Mouse (Mus musculus): ENCODE data around the gene Pxn. TPM values are rescaled to one million over a fixed set of nuclear protein-coding genes. Genes with fewer than 3 reads are reported as not detected.

The Pxn gene
- polyA plus RNA-seq, 1 experiment from 2014 or later = 56.4 TPM

DNA sequence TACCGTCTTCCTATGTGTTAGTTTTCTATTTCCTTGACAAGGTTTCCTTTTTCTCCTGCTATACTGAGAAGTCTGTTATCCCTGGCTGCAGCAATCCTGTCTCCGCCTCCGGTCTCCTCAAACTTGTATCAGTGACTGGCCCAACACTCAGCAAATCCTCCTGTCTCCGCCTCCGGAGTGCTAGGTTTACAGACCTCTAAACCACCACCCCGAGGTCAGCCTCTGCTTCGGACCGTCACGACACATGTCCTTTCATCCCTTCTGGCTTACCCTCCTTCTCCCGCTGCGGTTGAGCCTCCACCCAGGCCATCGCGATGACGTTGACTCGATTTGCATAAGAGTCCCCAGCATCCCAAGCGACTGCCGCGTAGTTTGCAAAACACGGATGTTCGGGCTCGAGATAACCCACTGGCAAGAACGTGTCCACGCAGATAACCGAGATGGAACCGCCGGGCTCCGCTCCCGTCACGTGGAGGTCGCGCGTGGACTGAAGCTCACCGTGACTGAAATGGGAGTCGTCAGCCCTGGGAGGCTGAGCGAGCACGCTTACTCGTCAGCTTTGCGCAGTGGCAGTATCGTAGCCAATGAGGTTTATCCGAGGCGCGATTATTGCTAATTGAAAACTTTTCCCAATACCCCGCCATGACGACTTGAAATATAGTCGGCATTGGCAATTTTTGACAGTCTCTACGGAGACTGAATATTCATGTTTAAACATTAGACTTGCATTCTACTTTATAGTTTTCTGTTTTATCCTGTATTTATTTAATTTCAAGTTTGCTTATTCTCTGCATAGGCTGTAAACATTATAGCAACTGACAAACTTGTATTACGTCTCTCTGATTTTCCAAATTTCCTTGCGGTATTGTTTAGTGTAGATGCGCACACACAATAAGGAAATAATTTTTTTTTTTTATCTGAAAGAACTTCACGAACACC lies 16.5 kb upstream of the Pxn start:
- peak; percentile 94 for DNase-seq (ENCODE audit: low spot score)
- no peak; the same call in 1 of the 2 replicates for TF ChIP-seq EP300 (IDR thresholded peaks at IDR 0.05)
- no peak for TF ChIP-seq CTCF (IDR thresholded peaks at IDR 0.05)
- 1% methylated on average over 50 of the region's 50 CpGs for WGBS

DNA sequence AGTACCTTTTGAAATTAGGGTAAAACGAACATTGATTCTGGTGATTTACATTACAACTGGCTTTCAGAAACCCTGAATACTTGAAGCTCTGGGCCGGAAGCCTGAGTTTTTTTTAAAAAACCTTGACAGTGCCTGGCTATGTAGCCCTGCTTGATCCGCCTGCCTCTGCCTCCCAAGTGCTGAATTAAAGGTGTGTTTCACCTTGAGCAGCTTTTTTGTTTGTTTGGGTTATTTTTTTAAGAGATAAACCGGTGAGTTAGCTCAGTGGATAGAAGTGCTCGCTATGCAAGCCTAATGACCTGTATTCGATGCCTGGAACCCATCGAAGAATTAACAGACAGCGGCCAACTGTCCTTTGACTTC lies 15.9 kb upstream of the Pxn start:
- no peak for DNase-seq (ENCODE audit: low spot score)
- Histone ChIP-seq H3K4me1 (ENCODE audit: insufficient read depth, low read depth, low read length) (peaks cover 9% of the 10 kb centered on the region; the same call in 1 of the 2 replicates), H3K36me3 (ENCODE audit: insufficient read depth, low read length) (no peaks in the 10 kb centered on the region), H3K9me3 (ENCODE audit: low read length) (no peaks in the 10 kb centered on the region), H3K27me3 (replicated peaks; ENCODE audit: insufficient read depth, low read length) (no peaks in the 10 kb centered on the region), H3K27ac (ENCODE audit: low read length) (peak overlapping the region; percentile 100; the same call in 1 of the 2 replicates), H3K9ac (replicated peaks; ENCODE audit: low read depth) (peak overlapping the region; percentile 72; the same call in 1 of the 2 replicates), H3K4me2 (replicated peaks; ENCODE audit: low read depth, low read length) (peak overlapping the region; percentile 63; the same call in 1 of the 2 replicates), H3K4me3 (ENCODE audit: low read depth, low read length) (0 out of 2 replicates have a peak overlapping the region, but pooled peaks have one; percentile 36)
- ATAC-seq = no peak
- WGBS = 10% methylated on average over 8 of the region's 8 CpGs
- TF ChIP-seq CTCF (IDR thresholded peaks at IDR 0.05) (no peak), EP300 (IDR thresholded peaks at IDR 0.05) (no peak)

More for the DNA sequence above, 16.5 kb upstream of the Pxn start:
- Histone ChIP-seq H3K4me1 (ENCODE audit: insufficient read depth, low read depth, low read length) (peaks cover 9% of the 10 kb centered on the region; the same call in 1 of the 2 replicates), H3K27me3 (replicated peaks; ENCODE audit: insufficient read depth, low read length) (no peaks in the 10 kb centered on the region), H3K9ac (replicated peaks; ENCODE audit: low read depth) (peak overlapping the region; percentile 72), H3K9me3 (ENCODE audit: low read length) (no peaks in the 10 kb centered on the region), H3K4me3 (ENCODE audit: low read depth, low read length) (peak overlapping the region; percentile 36), H3K4me2 (replicated peaks; ENCODE audit: low read depth, low read length) (peak overlapping the region; percentile 63), H3K27ac (ENCODE audit: low read length) (peak overlapping the region; percentile 100), H3K36me3 (ENCODE audit: insufficient read depth, low read length) (no peaks in the 10 kb centered on the region)
- peak; percentile 84 for ATAC-seq

DNA sequence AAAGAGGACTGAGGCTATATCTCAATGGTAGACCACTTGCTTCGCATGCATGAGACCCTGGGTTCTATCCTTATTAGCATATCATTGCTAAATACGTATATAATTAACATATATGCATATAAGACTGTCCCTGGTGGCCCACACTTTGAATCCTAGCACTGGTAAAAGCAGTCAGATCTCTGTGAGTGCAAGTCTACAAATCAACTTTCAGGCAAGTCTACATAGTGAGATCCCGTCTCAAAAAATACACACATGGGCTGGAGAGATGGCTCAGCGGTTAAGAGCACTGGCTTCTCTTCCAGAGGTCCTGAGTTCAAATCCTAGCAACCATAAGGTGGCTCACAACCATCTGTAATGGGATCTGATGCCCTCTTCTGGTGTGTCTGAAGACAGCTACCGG lies 15.4 kb upstream of the Pxn start:
- peak overlapping the region; percentile 52; the same call in 1 of the 2 replicates for H3K27ac ChIP-seq (ENCODE audit: low read length)
- DNase-seq (ENCODE audit: low spot score) (no peak), ATAC-seq (no peak)
- 0 out of 2 replicates have a peak overlapping the region, but pooled peaks have one; percentile 63 for H3K4me2 ChIP-seq (replicated peaks; ENCODE audit: low read depth, low read length)
- H3K27me3 ChIP-seq (replicated peaks; ENCODE audit: insufficient read depth, low read length) = no peaks in the 10 kb centered on the region
- H3K36me3 ChIP-seq (ENCODE audit: insufficient read depth, low read length) = no peaks in the 10 kb centered on the region
- no peak for TF ChIP-seq EP300 (IDR thresholded peaks at IDR 0.05)
- peak; percentile 7; the same call in 1 of the 2 replicates for TF ChIP-seq CTCF (IDR thresholded peaks at IDR 0.05)
- H3K9me3 ChIP-seq (ENCODE audit: low read length) = no peaks in the 10 kb centered on the region
- no peak overlapping the region for H3K9ac ChIP-seq (replicated peaks; ENCODE audit: low read depth)
- H3K4me3 ChIP-seq (ENCODE audit: low read depth, low read length) = no peak overlapping the region
- H3K4me1 ChIP-seq (ENCODE audit: insufficient read depth, low read depth, low read length) = peaks cover 9% of the 10 kb centered on the region; the same call in 1 of the 2 replicates
- WGBS = 32% methylated on average over 5 of the region's 5 CpGs

DNA sequence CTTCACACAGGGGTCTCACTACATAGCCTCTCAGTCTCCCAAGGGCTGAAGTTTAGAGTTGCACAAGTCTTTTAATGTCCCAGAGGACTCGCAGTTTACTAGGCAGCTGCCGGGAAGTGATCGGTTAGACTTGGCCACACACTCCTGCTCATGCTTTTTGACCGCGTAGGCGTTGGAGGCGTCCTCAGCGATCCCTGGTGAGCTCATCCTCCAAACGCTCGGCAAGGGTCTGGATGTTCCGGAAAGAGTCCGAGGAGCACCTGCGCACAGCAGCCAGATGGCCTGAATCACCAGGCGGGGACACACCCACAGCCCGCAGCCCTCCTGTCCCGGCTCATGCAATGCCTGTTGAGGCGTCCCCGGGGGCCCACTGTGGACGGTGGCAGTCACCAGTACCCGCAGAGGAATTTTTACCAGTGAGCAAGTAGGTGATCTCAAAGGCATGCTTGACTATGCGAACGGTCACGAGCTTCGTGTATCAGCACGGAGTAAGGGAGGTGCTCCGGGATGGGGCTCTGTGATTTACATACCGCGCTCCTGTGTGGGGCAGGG lies 14.6 kb upstream of the Pxn start:
- Histone ChIP-seq H3K4me2 (replicated peaks; ENCODE audit: low read depth, low read length) (peak overlapping the region; percentile 63), H3K4me3 (ENCODE audit: low read depth, low read length) (0 out of 2 replicates have a peak overlapping the region, but pooled peaks have one; percentile 15), H3K9ac (replicated peaks; ENCODE audit: low read depth) (peak overlapping the region; percentile 26; the same call in 1 of the 2 replicates), H3K9me3 (ENCODE audit: low read length) (no peaks in the 10 kb centered on the region), H3K4me1 (ENCODE audit: insufficient read depth, low read depth, low read length) (peaks cover 9% of the 10 kb centered on the region; the same call in 1 of the 2 replicates), H3K27ac (ENCODE audit: low read length) (peak overlapping the region; percentile 52; the same call in 1 of the 2 replicates), H3K27me3 (replicated peaks; ENCODE audit: insufficient read depth, low read length) (no peaks in the 10 kb centered on the region), H3K36me3 (ENCODE audit: insufficient read depth, low read length) (no peaks in the 10 kb centered on the region)
- DNase-seq (ENCODE audit: low spot score) (peak; percentile 91), ATAC-seq (peak; percentile 41)
- 3% methylated on average over 28 of the region's 28 CpGs for WGBS
- no peak for TF ChIP-seq CTCF (IDR thresholded peaks at IDR 0.05)
- peak; percentile 65; the same call in 1 of the 2 replicates for TF ChIP-seq EP300 (IDR thresholded peaks at IDR 0.05)

DNA sequence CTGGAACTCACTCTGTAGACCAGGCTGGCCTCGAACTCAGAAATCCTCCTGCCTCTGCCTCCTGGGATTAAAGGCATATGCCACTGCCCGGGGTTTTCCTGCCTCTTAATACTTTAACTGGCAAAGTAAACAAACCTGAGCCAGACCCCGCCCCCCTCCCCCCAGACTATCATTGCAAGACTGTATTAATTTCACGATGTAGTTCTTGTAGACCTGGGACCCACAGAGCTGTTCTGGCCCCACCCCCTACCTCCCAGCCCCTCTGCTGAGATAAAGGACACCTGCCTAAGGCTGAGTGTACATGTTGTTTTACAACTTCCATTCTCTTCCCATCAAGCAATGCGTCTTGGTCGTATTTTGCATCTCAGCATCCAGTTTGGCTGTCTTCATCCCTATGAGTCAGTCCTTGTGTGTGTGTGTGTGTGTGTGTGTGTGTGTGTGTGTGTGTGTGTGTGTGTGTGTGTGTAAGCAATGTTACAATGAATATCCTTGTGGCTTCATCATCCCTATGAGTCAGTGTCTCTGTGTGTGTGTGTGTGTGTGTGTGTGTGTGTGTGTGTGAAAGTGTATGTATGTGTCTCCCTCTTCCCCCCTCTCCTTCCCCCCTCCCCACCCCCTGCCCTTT lies 13.7 kb upstream of the Pxn start:
- DNase-seq (ENCODE audit: low spot score) = peak; percentile 47
- no peak for ATAC-seq
- Histone ChIP-seq H3K9me3 (ENCODE audit: low read length) (no peaks in the 10 kb centered on the region), H3K9ac (replicated peaks; ENCODE audit: low read depth) (no peak overlapping the region), H3K4me3 (ENCODE audit: low read depth, low read length) (no peak overlapping the region), H3K4me1 (ENCODE audit: insufficient read depth, low read depth, low read length) (peaks cover 9% of the 10 kb centered on the region; the same call in 1 of the 2 replicates), H3K27ac (ENCODE audit: low read length) (peak overlapping the region; percentile 80; the same call in 1 of the 2 replicates), H3K36me3 (ENCODE audit: insufficient read depth, low read length) (no peaks in the 10 kb centered on the region), H3K4me2 (replicated peaks; ENCODE audit: low read depth, low read length) (no peak overlapping the region), H3K27me3 (replicated peaks; ENCODE audit: insufficient read depth, low read length) (no peaks in the 10 kb centered on the region)
- WGBS = 60% methylated on average over 6 of the region's 6 CpGs
- no peak for TF ChIP-seq EP300 (IDR thresholded peaks at IDR 0.05)
- TF ChIP-seq CTCF (IDR thresholded peaks at IDR 0.05) = no peak

All from lung, postnatal 0 days (tissue).